Mouse (Mus musculus): Measurements from ENCODE around the gene Chp2. TPM values are rescaled to one million over a fixed set of nuclear protein-coding genes. Genes with fewer than 3 reads are reported as not detected.

Chp2 gene
- polyA plus RNA-seq, 1 experiment from 2014 or later: 1.2 TPM

DNA sequence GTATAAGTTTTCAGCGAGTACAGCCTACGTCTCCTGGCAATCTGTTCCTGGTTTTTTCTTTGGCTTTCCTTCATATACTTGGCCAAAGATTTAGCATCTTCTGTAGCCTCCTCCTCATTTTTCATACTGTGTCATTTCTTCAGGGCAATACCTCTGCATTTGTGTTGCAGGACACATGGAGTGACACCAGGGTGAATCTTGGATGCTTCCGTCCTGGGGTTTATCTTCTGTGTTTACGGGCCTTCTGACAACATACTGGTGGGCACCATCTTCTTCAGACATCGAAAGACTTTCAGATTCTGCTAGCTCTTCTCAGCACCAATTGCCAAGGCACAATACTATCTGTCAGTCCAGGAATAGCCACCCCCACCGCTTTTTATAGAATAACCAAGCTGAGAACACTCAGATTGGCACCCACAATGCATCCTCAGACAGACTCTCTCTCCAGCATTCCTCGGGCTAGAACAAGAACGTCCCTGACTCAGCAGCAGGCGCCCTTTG is 30.1 kb downstream of the Chp2 start:
- no peaks in the 10 kb centered on the region for H3K36me3 ChIP-seq (ENCODE audit: control insufficient read depth, insufficient read depth, low read length)
- H3K27ac ChIP-seq (ENCODE audit: low read length): no peak overlapping the region
- no peaks in the 10 kb centered on the region for H3K4me1 ChIP-seq (replicated peaks; ENCODE audit: control insufficient read depth, insufficient read depth, low read length)
- H3K9me3 ChIP-seq (ENCODE audit: control insufficient read depth, low read length): no peaks in the 10 kb centered on the region
- H3K27me3 ChIP-seq (ENCODE audit: control insufficient read depth, insufficient read depth, low read depth, low read length): no peaks in the 10 kb centered on the region
- 83% methylated on average over 9 of the region's 9 CpGs for WGBS
- no peak overlapping the region for H3K9ac ChIP-seq (ENCODE audit: low read length)
- no peak for ATAC-seq (ENCODE audit: low read depth)
- H3K4me3 ChIP-seq (ENCODE audit: low read length): no peak overlapping the region
- no peak overlapping the region for H3K4me2 ChIP-seq (ENCODE audit: low read depth, low read length)

DNA sequence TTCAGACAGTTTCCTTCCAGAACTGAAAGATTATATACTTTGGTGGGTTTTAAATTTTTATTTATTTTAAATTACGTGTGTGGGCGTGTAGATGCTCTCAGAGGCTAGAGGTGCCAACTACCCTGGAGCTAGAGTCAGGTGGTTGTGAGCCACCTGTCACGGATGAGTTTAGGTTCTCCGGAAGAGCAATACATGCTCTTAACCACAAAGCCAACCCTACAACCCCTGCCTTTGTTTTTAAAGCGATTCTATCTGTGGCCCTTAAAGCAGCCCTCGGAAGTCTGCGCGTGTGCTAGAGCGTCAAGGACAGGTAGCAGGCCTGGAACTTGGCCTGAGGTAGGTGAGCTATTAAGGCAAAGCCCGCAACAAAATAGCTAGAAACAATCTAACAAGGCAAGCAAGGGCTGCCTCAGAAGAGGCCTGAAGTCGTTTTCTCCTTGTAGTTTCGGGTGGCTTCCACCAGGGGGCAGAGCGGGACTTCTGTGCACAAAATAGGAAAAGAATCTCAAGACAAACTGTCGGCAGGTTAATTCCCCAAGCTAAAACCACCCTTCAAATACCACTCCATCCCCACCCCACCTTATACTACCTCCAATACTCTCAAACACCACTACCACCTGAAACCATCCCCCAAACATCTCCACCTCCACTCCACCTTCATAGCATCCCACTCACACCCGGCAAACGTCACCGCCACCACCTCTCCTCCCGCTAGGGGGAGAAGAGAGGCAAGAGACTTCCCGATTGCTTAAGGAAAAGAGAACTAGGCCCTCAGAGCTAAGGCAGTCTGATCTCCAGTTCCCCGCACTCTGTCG is 32.1 kb downstream of the Chp2 start:
- WGBS: 26% methylated on average over 21 of the region's 21 CpGs
- no peaks in the 10 kb centered on the region for H3K36me3 ChIP-seq (ENCODE audit: control insufficient read depth, insufficient read depth, low read length)
- H3K27ac ChIP-seq (ENCODE audit: low read length): no peak overlapping the region
- no peaks in the 10 kb centered on the region for H3K9me3 ChIP-seq (ENCODE audit: control insufficient read depth, low read length)
- ATAC-seq (ENCODE audit: low read depth): peak; percentile 49
- H3K4me1 ChIP-seq (replicated peaks; ENCODE audit: control insufficient read depth, insufficient read depth, low read length): no peaks in the 10 kb centered on the region
- no peak overlapping the region for H3K9ac ChIP-seq (ENCODE audit: low read length)
- no peaks in the 10 kb centered on the region for H3K27me3 ChIP-seq (ENCODE audit: control insufficient read depth, insufficient read depth, low read depth, low read length)
- no peak overlapping the region for H3K4me2 ChIP-seq (ENCODE audit: low read depth, low read length)
- no peak overlapping the region for H3K4me3 ChIP-seq (ENCODE audit: low read length)

DNA sequence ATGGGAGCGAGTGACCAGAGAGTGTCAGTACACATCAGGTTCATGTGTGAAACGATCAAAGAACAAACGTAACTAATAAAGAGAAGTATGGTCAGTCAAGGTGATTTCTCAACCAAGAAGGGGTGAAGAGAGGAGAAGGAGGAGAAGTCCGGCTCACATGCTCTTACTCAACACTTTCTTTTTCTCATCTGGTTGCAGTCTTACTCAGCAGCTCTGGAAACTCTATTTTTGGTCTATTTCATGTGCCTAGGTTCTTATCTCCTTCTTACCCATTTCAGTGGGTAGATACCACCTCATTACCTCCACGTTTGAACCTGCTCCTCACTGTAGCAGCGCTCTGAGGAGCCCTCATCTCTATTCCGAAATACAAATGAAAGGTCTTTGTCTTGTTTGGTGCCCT is 37.4 kb downstream of the Chp2 start:
- H3K27me3 ChIP-seq (ENCODE audit: control insufficient read depth, insufficient read depth, low read depth, low read length): no peaks in the 10 kb centered on the region
- no peak overlapping the region for H3K4me3 ChIP-seq (ENCODE audit: low read length)
- ATAC-seq (ENCODE audit: low read depth): no peak
- no peak overlapping the region for H3K27ac ChIP-seq (ENCODE audit: low read length)
- no peaks in the 10 kb centered on the region for H3K4me1 ChIP-seq (replicated peaks; ENCODE audit: control insufficient read depth, insufficient read depth, low read length)
- H3K9me3 ChIP-seq (ENCODE audit: control insufficient read depth, low read length): no peaks in the 10 kb centered on the region
- H3K9ac ChIP-seq (ENCODE audit: low read length): no peak overlapping the region
- 74% methylated on average over 7 of the region's 7 CpGs for WGBS
- H3K36me3 ChIP-seq (ENCODE audit: control insufficient read depth, insufficient read depth, low read length): no peaks in the 10 kb centered on the region
- H3K4me2 ChIP-seq (ENCODE audit: low read depth, low read length): no peak overlapping the region

DNA sequence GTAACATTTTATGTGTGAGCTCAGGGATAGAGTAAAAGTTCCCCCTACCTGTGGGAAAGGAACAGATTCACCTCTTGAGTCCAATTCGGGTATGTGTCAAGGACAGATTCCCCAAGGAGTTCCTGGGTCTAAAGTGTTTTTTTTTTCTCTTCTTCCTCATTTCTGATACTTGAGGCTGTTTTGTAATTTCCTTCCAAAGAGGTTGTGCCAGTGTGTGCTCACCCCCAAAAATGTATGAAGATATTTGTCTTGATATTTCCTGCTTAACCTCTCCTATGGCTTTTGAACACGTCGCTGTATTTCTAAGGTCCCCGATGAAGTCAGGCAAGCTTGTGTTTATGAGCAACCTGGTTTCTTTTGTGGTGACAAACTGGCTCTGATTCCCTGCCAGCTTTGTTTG is 39.2 kb downstream of the Chp2 start:
- WGBS: 74% methylated on average over 4 of the region's 4 CpGs

DNA sequence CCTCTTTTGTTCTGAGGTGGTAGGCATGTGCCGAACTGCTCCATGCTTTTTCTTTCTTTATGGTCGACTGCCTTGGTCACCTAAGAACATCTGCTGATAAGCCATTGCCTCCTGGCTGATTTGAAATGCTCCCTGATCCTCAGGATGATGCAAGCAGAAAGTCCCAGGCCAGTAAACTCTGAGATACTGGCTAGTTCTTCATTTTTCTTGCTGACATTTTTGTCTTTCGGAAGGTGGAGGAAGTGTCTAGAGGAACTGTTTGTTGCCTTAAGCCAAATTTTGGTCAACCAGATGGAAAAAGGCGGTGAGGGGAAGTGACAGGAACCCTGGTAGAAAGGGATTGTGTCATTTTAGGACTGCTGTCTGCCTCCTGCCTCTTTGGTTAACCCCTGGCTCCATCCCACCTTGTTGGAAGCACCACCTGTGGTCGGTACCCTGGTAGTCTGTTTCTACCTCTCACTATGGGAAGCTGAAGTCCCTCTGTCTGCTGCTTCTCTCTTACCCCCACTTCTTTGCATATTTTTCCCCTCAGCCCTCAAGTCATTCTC is 40.8 kb downstream of the Chp2 start:
- Histone ChIP-seq H3K27ac (ENCODE audit: low read length) (no peak overlapping the region), H3K4me2 (ENCODE audit: low read depth, low read length) (no peak overlapping the region), H3K4me1 (replicated peaks; ENCODE audit: control insufficient read depth, insufficient read depth, low read length) (no peaks in the 10 kb centered on the region), H3K36me3 (ENCODE audit: control insufficient read depth, insufficient read depth, low read length) (no peaks in the 10 kb centered on the region), H3K27me3 (ENCODE audit: control insufficient read depth, insufficient read depth, low read depth, low read length) (no peaks in the 10 kb centered on the region), H3K9me3 (ENCODE audit: control insufficient read depth, low read length) (no peaks in the 10 kb centered on the region), H3K9ac (ENCODE audit: low read length) (no peak overlapping the region), H3K4me3 (ENCODE audit: low read length) (no peak overlapping the region)
- ATAC-seq (ENCODE audit: low read depth): no peak
- 81% methylated on average over 5 of the region's 5 CpGs for WGBS

More for the DNA sequence above, 39.2 kb downstream of the Chp2 start:
- Histone ChIP-seq H3K4me3 (ENCODE audit: low read length) (no peak overlapping the region), H3K4me2 (ENCODE audit: low read depth, low read length) (no peak overlapping the region), H3K27me3 (ENCODE audit: control insufficient read depth, insufficient read depth, low read depth, low read length) (no peaks in the 10 kb centered on the region), H3K4me1 (replicated peaks; ENCODE audit: control insufficient read depth, insufficient read depth, low read length) (no peaks in the 10 kb centered on the region), H3K9ac (ENCODE audit: low read length) (no peak overlapping the region), H3K9me3 (ENCODE audit: control insufficient read depth, low read length) (no peaks in the 10 kb centered on the region), H3K27ac (ENCODE audit: low read length) (no peak overlapping the region), H3K36me3 (ENCODE audit: control insufficient read depth, insufficient read depth, low read length) (no peaks in the 10 kb centered on the region)
- ATAC-seq (ENCODE audit: low read depth): no peak

DNA sequence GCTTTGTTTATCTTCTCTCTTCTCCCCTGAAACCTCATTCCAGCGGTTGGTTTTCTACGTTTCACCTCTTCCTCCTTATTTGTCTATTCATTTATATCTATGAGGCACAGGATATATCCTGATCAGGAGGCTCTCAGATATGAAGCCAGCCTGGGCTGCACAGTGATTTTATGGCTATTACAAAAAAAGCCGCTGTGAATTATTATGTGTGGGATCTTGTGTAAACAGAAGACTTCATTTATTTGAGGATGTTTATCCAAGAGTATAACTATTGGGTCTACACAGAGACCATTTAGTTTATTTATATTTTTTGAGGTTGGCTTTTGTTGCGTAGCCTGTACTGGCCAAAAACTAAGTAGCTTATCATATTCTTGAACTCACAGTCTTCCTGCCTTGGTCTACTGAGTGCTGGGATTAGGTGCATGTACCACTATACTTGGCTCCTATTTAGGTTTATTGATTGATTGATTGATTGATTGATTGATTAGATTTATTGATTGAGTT is 49.7 kb downstream of the Chp2 start:
- no peak overlapping the region for H3K9ac ChIP-seq (ENCODE audit: low read length)
- H3K4me1 ChIP-seq (replicated peaks; ENCODE audit: control insufficient read depth, insufficient read depth, low read length): no peaks in the 10 kb centered on the region; the same call in 1 of the 2 replicates
- H3K36me3 ChIP-seq (ENCODE audit: control insufficient read depth, insufficient read depth, low read length): no peaks in the 10 kb centered on the region
- peak; percentile 94 for ATAC-seq (ENCODE audit: low read depth)
- H3K27ac ChIP-seq (ENCODE audit: low read length): no peak overlapping the region
- no peaks in the 10 kb centered on the region for H3K9me3 ChIP-seq (ENCODE audit: control insufficient read depth, low read length)
- H3K4me3 ChIP-seq (ENCODE audit: low read length): no peak overlapping the region
- WGBS: 28% methylated on average over 4 of the region's 4 CpGs
- H3K27me3 ChIP-seq (ENCODE audit: control insufficient read depth, insufficient read depth, low read depth, low read length): no peaks in the 10 kb centered on the region
- H3K4me2 ChIP-seq (ENCODE audit: low read depth, low read length): no peak overlapping the region

DNA sequence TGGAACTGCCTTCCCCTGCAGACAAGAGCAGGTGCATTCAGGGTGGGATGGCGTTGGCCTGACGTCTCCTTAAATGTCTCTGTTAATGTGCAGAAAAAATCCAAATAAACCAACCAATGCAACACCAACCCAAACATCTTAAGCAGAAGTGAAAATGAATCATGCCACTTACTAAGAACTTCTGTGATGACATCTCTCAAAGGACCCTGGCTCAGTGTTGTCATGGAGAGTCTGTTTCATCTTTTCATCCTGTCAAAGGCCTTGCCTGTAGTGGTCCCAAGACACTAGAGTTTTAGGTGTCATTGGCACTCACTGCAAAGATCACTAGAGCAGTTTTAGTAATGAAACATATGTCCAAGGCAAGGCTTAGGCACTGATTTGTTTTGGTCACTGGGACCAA is 53.0 kb downstream of the Chp2 start:
- H3K9ac ChIP-seq (ENCODE audit: low read length): no peak overlapping the region
- ATAC-seq (ENCODE audit: low read depth): no peak
- no peaks in the 10 kb centered on the region for H3K9me3 ChIP-seq (ENCODE audit: control insufficient read depth, low read length)
- WGBS: 76% methylated on average over 2 of the region's 2 CpGs
- no peak overlapping the region for H3K4me2 ChIP-seq (ENCODE audit: low read depth, low read length)
- no peak overlapping the region for H3K27ac ChIP-seq (ENCODE audit: low read length)
- H3K4me3 ChIP-seq (ENCODE audit: low read length): no peak overlapping the region
- H3K36me3 ChIP-seq (ENCODE audit: control insufficient read depth, insufficient read depth, low read length): no peaks in the 10 kb centered on the region
- H3K4me1 ChIP-seq (replicated peaks; ENCODE audit: control insufficient read depth, insufficient read depth, low read length): no peaks in the 10 kb centered on the region; the same call in 1 of the 2 replicates
- H3K27me3 ChIP-seq (ENCODE audit: control insufficient read depth, insufficient read depth, low read depth, low read length): no peaks in the 10 kb centered on the region

Other genes starting within 250 kb of the Chp2 start
- 26.1 and 30.7 TPM in 2 replicates for gene Cog7, start 237.8 kb upstream of the Chp2 start, polyA plus RNA-seq (2015; fragmentation: Nextera tagmentation; extraction: Ambion mirVana)
- gene Gga2, start 198.3 kb upstream of the Chp2 start, polyA plus RNA-seq (2015; fragmentation: Nextera tagmentation; extraction: Ambion mirVana): 65.7 and 67.3 TPM in 2 replicates
- gene Ubfd1, start 152.3 kb upstream of the Chp2 start, polyA plus RNA-seq (2015; fragmentation: Nextera tagmentation; extraction: Ambion mirVana): 43.5 and 44.4 TPM in 2 replicates
- 12.2 and 12.8 TPM in 2 replicates for gene Ears2, start 152.2 kb upstream of the Chp2 start, polyA plus RNA-seq (2015; fragmentation: Nextera tagmentation; extraction: Ambion mirVana)
- gene Ndufab1, start 117.6 kb upstream of the Chp2 start, polyA plus RNA-seq (2015; fragmentation: Nextera tagmentation; extraction: Ambion mirVana): 564 and 584 TPM in 2 replicates
- gene Palb2, start 86.5 kb upstream of the Chp2 start, polyA plus RNA-seq (2015; fragmentation: Nextera tagmentation; extraction: Ambion mirVana): 15.0 and 18.4 TPM in 2 replicates
- 116 and 117 TPM in 2 replicates for gene Dctn5, start 86.5 kb upstream of the Chp2 start, polyA plus RNA-seq (2015; fragmentation: Nextera tagmentation; extraction: Ambion mirVana)
- 136 and 146 TPM in 2 replicates for gene Plk1, start 60.1 kb upstream of the Chp2 start, polyA plus RNA-seq (2015; fragmentation: Nextera tagmentation; extraction: Ambion mirVana)
- 0.34 and 1.2 TPM in 2 replicates for gene Ern2, start 33.3 kb upstream of the Chp2 start, polyA plus RNA-seq (2015; fragmentation: Nextera tagmentation; extraction: Ambion mirVana)
- gene Prkcb, start 69.3 kb downstream of the Chp2 start, polyA plus RNA-seq (2015; fragmentation: Nextera tagmentation; extraction: Ambion mirVana): 4.1 and 5.2 TPM in 2 replicates

Measured in lung, embryonic 16.5 days (tissue).